Mouse (Mus musculus): ENCODE results near the gene Coro2a.

The Coro2a gene

DNA sequence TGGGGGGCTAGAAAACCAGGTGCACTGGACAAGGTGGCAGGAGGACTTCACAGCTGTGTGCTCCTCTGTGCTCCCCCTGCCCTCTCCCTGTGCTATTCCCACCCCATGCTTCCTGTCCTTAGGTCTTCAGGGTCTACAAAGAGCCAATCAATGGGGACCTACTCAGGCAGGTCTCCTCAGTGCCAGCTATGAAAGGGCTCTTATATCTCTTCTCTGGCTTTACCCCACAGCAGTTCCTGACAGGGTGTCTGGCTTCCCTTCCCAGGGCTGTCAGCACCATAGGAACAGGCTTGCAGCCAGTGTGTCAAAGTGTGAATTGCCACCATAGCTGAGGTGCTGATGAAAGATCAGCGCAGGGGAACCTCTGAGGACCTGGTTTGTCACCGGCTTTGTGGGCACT is 81.5 kb downstream of the Coro2a start:
- no peak for DNase-seq

DNA sequence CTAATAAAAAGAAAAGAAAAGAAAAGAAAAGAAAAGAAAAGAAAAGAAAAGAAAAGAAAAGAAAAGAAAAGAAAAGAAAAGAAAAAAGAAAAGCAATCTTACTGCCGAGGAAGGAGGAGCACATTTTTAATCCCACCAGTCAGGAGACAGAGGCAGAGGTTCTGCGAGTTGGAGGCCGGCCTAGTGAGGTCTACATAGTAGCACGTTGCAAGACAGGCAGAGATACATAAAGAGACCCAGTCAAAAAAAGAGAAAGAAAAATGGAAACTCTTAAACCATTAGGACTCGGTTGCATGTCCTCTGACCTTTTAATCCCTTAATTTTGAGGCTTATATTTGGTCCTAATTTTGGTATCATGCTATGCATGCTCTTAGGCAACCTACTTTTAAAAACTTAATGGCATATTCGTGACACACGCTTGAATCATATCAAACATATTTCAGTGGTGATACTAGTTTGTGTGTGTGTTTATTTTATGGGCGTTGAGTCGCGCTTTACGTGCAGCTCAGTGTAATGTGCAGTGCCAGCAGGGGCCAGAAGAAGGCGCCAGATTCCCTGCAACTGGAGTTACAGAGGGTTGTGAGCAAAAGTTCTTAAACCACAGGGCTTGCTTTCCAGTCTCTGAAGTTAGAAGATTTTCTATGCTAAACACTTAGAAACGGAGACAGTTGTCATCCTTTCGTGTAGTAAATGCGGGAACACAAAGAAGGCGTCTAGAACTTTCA is 94.1 kb downstream of the Coro2a start:
- DNase-seq, result peak; percentile 84

DNA sequence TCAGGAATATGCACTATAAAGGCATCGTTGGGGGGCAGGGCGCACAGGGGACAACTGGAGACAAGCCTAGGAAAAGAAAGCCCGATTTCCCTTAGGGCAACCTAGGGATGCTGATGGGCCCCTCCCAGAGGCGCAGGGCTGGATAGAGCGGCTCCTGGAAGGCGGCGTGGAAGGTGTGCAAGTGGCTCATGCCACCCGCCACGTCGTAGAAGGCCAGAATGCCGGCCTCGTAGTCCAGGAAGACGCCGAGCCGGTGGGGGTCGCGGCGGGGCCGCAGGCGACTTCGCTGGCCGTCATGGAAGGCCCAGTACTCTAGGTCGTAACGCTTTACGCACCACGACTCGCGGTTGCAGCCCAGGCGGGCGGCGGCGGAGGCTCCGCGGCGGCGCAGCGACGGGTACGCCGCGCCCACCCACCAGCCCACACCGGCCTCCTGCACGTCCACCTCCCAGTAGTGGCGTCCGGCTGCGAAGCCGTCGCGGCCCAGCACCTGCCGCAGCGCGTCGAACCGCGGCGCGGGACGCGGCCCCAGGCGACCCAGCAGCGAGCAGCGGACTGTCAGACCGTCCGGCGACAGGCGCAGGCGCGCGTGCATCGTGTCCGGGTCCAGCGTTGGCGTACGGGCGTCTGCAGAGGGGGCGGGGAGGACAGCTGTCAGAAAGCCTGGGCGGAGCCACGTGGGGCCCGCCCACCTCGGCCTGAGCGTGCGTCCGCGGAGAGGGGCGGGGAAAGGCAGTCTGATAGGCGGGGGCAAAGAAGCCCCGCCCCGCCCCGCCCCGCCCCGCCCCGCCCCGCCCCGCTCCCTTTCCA is 95.0 kb downstream of the Coro2a start:
- peak; percentile 98 for DNase-seq

DNA sequence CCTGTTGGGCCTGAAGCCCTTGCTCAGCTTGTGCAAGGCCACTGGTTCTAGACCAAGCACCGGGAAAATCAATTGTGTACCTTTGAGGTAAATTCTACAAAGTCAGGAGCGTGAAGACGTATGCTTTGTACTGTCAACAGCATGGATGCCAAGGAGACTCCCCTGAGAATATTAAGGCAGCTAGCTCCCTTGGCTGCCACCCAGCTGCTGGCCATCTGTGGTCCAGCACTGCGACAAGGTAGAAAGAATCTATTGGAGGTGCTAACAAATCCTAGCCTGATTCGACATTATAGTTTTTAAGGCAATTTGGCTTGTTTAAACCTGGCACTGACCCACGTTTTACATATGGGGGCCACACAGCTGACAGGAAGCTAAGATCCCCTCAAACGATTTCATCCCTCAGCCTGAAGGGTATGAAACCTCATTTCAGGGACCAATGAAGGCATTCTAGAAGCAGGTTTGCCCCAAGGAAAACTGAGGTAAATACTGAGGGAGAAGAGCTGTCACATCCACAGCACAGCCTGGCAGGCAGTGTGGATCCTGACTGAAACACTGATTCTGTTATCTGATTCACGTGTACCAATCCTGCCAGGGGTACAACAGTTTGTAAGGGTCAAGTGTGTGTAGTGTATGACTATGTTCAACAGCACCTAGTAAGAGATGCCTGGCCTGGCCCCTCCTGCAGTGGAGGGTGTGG is 96.5 kb downstream of the Coro2a start:
- no peak for DNase-seq

GRCm38 (mm10) chr4:46503881-46504280 is 98.1 kb downstream of the Coro2a start:
- DNase-seq, result no peak

DNA sequence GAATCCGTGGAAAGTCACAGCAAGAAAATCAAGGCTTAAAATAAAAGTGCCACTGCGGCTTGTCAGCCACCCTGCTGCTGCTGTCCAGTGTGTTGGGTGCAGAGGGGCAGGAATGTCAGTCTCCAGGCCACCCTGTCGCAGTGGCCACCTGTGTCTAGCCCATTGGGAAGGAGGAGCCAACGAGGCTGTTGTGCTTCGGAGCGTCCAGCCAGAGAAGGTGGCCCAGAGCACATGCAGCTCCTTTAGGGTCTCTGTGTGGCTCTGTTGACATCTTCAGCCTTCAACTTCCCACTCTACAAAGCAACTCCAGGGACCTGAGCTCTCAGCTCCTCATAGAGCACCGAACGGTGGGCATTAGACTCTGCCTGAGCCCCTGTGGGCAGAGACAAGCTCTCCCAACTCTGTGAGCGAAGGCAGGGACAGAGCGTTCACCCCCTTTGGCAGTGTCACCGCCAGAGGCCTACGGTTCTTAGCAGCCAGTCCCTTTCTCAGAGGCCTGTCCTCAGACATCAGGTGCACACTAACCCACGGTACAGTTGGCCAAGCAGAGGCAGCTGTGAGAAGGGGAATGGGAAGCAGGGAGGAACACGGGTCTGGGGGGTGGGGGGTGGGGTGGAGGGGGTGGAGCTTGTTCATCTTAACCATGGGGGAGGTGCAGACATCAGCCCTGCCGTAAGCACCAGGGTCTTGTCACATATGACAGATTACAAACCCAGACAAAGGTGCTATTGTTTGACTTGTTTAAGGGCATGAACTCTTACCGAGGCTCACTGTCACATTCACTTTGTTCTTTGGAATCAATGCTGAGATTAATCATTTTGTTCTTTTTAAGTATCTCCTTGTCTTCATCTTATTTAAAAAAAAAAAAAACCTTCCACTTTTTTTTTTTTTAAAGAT is 99.1 kb downstream of the Coro2a start:
- no peak for DNase-seq

DNA sequence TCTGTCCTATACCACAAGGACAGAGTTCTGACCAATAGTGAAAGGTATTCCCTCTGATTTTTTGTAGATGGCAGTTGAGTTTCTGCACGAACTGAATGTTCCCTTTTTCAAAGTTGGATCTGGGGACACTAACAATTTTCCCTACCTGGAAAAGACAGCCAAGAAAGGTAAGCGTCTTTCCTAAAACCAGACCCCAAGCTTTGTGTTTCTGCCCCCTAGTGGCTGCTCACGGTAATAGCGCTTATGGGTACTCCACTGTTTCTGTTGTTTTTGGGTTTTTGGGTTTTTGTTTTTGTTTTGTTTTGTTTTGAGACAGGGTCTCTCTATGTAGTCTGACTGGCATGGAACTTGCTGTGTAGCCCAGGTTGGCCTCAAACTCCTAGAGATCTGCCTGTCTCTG is 103.0 kb downstream of the Coro2a start:
- DNase-seq, result peak; percentile 44

DNA sequence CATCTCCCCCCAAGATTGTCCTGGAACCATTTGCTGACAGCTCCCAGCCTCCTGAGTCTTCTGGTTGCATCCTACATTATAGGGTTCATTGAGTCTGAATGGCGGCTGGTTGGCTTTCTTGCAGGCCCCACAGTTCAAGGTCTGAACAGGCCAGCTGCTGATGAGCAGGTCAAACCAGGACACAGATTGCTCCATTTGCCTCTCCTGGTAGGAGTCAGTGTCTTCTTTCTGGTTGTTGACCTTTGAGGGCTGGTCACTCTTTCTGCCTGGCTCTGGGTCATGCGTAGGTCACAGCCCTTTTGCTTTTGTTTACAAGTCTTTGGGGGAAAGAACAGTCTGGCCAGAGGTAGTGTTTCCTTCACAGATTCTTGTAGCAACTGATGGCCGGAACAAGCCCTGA is 103.5 kb downstream of the Coro2a start:
- DNase-seq, result peak; percentile 29

DNA sequence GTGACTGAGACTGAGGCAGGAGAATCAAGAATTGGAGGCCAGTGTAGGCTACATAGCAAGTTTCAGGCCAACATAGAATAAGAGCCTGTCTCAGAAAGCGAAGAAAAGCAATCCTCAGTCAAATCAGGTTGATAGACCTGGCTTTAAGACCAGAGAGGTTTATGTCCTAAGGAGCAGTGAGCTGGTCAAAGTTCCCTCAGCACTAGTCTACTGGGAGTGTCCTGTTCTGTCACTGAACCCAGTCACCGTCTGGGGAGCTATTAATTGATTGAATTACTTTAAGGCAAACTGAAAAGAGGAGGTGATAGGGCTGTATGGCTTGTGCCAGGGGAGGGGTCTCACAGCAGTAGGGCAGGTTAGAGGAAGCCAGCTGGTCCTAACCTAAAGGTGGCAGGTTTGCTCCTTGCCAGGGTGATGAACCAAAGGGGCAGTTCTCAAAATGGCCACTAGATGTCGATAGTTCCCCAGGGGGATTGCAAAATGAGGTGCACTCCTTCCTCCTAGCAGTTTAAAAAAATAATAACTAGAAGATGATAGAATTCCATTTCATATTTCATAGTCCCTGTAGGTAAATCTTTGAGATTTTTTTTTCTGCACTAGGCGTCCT is 104.6 kb downstream of the Coro2a start:
- peak; percentile 74 for DNase-seq

DNA sequence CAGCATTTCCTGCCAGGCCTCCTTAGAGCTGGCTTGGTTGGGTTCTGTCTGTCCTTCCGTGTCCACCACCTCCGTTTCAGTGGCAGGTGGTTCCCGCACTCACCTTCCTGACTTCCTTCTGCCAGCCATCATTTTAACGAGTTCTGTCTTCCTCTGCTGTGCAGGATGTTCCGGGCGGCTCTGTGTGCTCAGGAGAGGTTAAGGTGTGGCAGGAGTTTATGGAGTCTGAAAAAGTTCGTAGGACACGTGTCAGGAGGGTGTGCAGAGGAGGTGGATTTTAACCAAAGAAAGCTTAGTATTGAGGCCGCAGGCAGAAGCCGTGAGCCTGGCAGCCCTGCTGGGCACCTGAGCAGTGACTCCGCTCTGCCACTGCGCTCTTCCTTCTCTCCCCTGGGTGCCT is 106.5 kb downstream of the Coro2a start:
- DNase-seq, result no peak

GRCm38 (mm10) chr4:46493071-46493470 is 108.9 kb downstream of the Coro2a start:
- DNase-seq, result no peak

- DNase-seq, result peak; percentile 97
Measured at GRCm38 (mm10) chr4:46489028-46489925, 112.7 kb downstream of the Coro2a start, which contains the start of gene Nans. Nans (plus strand) TSS chr4:46489248.

GRCm38 (mm10) chr4:46487348-46487747 is 114.7 kb downstream of the Coro2a start:
- DNase-seq, result peak; percentile 77

All from kidney, postnatal 14 days (tissue).